Mouse (Mus musculus) heart, embryonic 13.5 days (tissue): Measurements from ENCODE around the gene Card19. TPM values are rescaled to one million over a fixed set of nuclear protein-coding genes. Genes with fewer than 3 reads are reported as not detected.

Source experiments
- ATAC-seq: fragments of 200-750 bp; cut with Nextera tagmentation; 2 replicates; pipeline ENCODE4 v1.8.0; 2017; ENCODE audit warnings: moderate TSS enrichment; ENCODE audit not compliant: insufficient number of reproducible peaks, low FRiP score, low TSS enrichment; ENCODE audit errors: extremely low read depth
- H3K27ac ChIP-seq: fragments of 300-500 bp; sonication (generic); replicated peaks from 2 replicates; pipeline ENCODE4 v1.5.1; 2015; ENCODE audit warnings: moderate library complexity, mild to moderate bottlenecking, inconsistent platforms
- H3K27me3 ChIP-seq: fragments of 300-500 bp; sonication (generic); replicated peaks from 2 replicates; pipeline ENCODE4 v1.6.1; 2015; ENCODE audit warnings: mild to moderate bottlenecking, inconsistent platforms
- H3K36me3 ChIP-seq: fragments of 300-500 bp; sonication (generic); 2 replicates; pipeline ENCODE4 v1.6.1; 2015; ENCODE audit warnings: mild to moderate bottlenecking, inconsistent platforms
- H3K4me1 ChIP-seq: fragments of 300-500 bp; sonication (generic); 2 replicates; pipeline ENCODE4 v1.6.1; 2015; ENCODE audit warnings: inconsistent platforms
- H3K4me2 ChIP-seq: fragments of 300-500 bp; sonication (generic); 2 replicates; pipeline ENCODE4 v1.6.1; 2015; ENCODE audit warnings: inconsistent platforms, mild to moderate bottlenecking, moderate library complexity
- H3K4me3 ChIP-seq: fragments of 300-500 bp; sonication (generic); 2 replicates; pipeline ENCODE4 v1.5.1; 2015; ENCODE audit warnings: moderate library complexity, mild to moderate bottlenecking, inconsistent platforms
- H3K9ac ChIP-seq: fragments of 300-500 bp; sonication (generic); 2 replicates; pipeline ENCODE4 v1.6.1; 2015; ENCODE audit warnings: inconsistent platforms, mild to moderate bottlenecking, moderate library complexity
- H3K9me3 ChIP-seq: fragments of 300-500 bp; sonication (generic); 2 replicates; pipeline ENCODE4 v1.6.1; 2016; ENCODE audit warnings: inconsistent platforms
- WGBS: fragments of 180-500 bp; shearing (Covaris S2); methylation state at CpG from one replicate; pipeline ENCODE4 v1.1.7; 2015; ENCODE audit warnings: mixed read lengths; 5-methylcytosine and 5-hydroxymethylcytosine counted together
- polyA plus RNA-seq: library from polyadenylated mRNA; unstranded; fragments of >200 nt; fragmentation: Nextera tagmentation; extraction: Ambion mirVana; gene quantifications from 2 replicates; pipeline ENCODE4 v1.2.1, GENCODE M21; 2015

Gene Card19
- polyA plus RNA-seq, 1 experiment from 2014 or later = 89.0 TPM

GRCm38 (mm10) chr13:49194811-49195210, 21.0 kb downstream of the Card19 start:
- no peak for ATAC-seq
- Histone ChIP-seq H3K9ac (no peak overlapping the region), H3K9me3 (no peaks in the 10 kb centered on the region), H3K4me2 (no peak overlapping the region), H3K36me3 (peaks cover 36% of the 10 kb centered on the region), H3K4me1 (peaks cover 36% of the 10 kb centered on the region), H3K4me3 (no peak overlapping the region), H3K27ac (no peak overlapping the region), H3K27me3 (no peaks in the 10 kb centered on the region)
- WGBS = 92% methylated on average over 13 of the region's 13 CpGs

- no peak overlapping the region for H3K4me3 ChIP-seq
- H3K4me1 ChIP-seq = peaks cover 48% of the 10 kb centered on the region
- 90% methylated on average over 17 of the region's 17 CpGs for WGBS
Measured at GRCm38 (mm10) chr13:49193650-49194049, 22.2 kb downstream of the Card19 start.

GRCm38 (mm10) chr13:49192156-49192855, 23.5 kb downstream of the Card19 start:
- peaks cover 56% of the 10 kb centered on the region for H3K4me1 ChIP-seq
- no peak overlapping the region for H3K27ac ChIP-seq
- H3K4me2 ChIP-seq = no peak overlapping the region

More at GRCm38 (mm10) chr13:49193650-49194049, 22.2 kb downstream of the Card19 start:
- no peak for ATAC-seq
- Histone ChIP-seq H3K9me3 (no peaks in the 10 kb centered on the region), H3K27ac (no peak overlapping the region), H3K4me2 (no peak overlapping the region), H3K27me3 (no peaks in the 10 kb centered on the region), H3K9ac (no peak overlapping the region), H3K36me3 (peaks cover 36% of the 10 kb centered on the region)

GRCm38 (mm10) chr13:49191673-49192035, 24.2 kb downstream of the Card19 start:
- Histone ChIP-seq H3K9ac (peak overlapping the region; percentile 1), H3K36me3 (peaks cover 30% of the 10 kb centered on the region), H3K27ac (peak overlapping the region; percentile 28; the same call in 1 of the 2 replicates), H3K27me3 (no peaks in the 10 kb centered on the region), H3K4me3 (no peak overlapping the region), H3K4me2 (0 out of 2 replicates have a peak overlapping the region, but pooled peaks have one; percentile 18), H3K4me1 (peaks cover 56% of the 10 kb centered on the region), H3K9me3 (no peaks in the 10 kb centered on the region)
- 51% methylated on average over 5 of the region's 5 CpGs for WGBS
- no peak for ATAC-seq

More at GRCm38 (mm10) chr13:49192156-49192855, 23.5 kb downstream of the Card19 start:
- Histone ChIP-seq H3K9ac (peak overlapping the region; percentile 44), H3K36me3 (peaks cover 36% of the 10 kb centered on the region), H3K27me3 (no peaks in the 10 kb centered on the region), H3K9me3 (no peaks in the 10 kb centered on the region), H3K4me3 (no peak overlapping the region)
- ATAC-seq = no peak
- WGBS = 69% methylated on average over 16 of the region's 16 CpGs

- H3K4me1 ChIP-seq = peaks cover 59% of the 10 kb centered on the region
- no peaks in the 10 kb centered on the region for H3K9me3 ChIP-seq
- peak overlapping the region; percentile 36; the same call in 1 of the 2 replicates for H3K27ac ChIP-seq
Measured at GRCm38 (mm10) chr13:49190876-49191672, 24.8 kb downstream of the Card19 start.

GRCm38 (mm10) chr13:49189970-49190870, 25.6 kb downstream of the Card19 start:
- 50% methylated on average over 12 of the region's 12 CpGs for WGBS
- H3K36me3 ChIP-seq = peaks cover 15% of the 10 kb centered on the region
- no peaks in the 10 kb centered on the region for H3K9me3 ChIP-seq
- H3K27ac ChIP-seq = peak overlapping the region; percentile 42
- H3K4me2 ChIP-seq = peak overlapping the region; percentile 99; the same call in 1 of the 2 replicates
- H3K4me1 ChIP-seq = peaks cover 59% of the 10 kb centered on the region
- H3K9ac ChIP-seq = peak overlapping the region; percentile 1
- no peak overlapping the region for H3K4me3 ChIP-seq
- no peaks in the 10 kb centered on the region for H3K27me3 ChIP-seq
- ATAC-seq = no peak

More at GRCm38 (mm10) chr13:49190876-49191672, 24.8 kb downstream of the Card19 start:
- Histone ChIP-seq H3K27me3 (no peaks in the 10 kb centered on the region), H3K9ac (peak overlapping the region; percentile 1), H3K4me3 (no peak overlapping the region), H3K4me2 (no peak overlapping the region), H3K36me3 (peaks cover 24% of the 10 kb centered on the region)
- ATAC-seq = no peak
- WGBS = 75% methylated on average over 7 of the region's 7 CpGs

GRCm38 (mm10) chr13:49188966-49189360, 26.9 kb downstream of the Card19 start:
- Histone ChIP-seq H3K27ac (no peak overlapping the region; the same call in 1 of the 2 replicates), H3K4me3 (peak overlapping the region; percentile 88), H3K36me3 (0 out of 2 replicates have a peak, but pooled peaks cover 5% of the 10 kb centered on the region), H3K9me3 (no peaks in the 10 kb centered on the region), H3K4me1 (peaks cover 59% of the 10 kb centered on the region), H3K9ac (peak overlapping the region; percentile 91; the same call in 1 of the 2 replicates), H3K4me2 (peak overlapping the region; percentile 99), H3K27me3 (no peaks in the 10 kb centered on the region)
- no peak for ATAC-seq
- WGBS = 54% methylated on average over 2 of the region's 2 CpGs

- Histone ChIP-seq H3K27ac (peak overlapping the region; percentile 90), H3K9ac (peak overlapping the region; percentile 91), H3K4me3 (peak overlapping the region; percentile 88), H3K9me3 (no peaks in the 10 kb centered on the region), H3K36me3 (no peaks in the 10 kb centered on the region), H3K4me2 (peak overlapping the region; percentile 99), H3K27me3 (no peaks in the 10 kb centered on the region), H3K4me1 (peaks cover 64% of the 10 kb centered on the region)
- ATAC-seq = no peak
- 24% methylated on average over 15 of the region's 15 CpGs for WGBS
Measured at GRCm38 (mm10) chr13:49188219-49188965, 27.4 kb downstream of the Card19 start.

- no peaks in the 10 kb centered on the region for H3K9me3 ChIP-seq
- WGBS = under 1% methylated on average over 64 of the region's 87 CpGs
- peak within 1 kb of the TSS; percentile 91 for H3K9ac ChIP-seq
- H3K4me2 ChIP-seq = peak within 1 kb of the TSS; percentile 99
- H3K4me3 ChIP-seq = peak within 1 kb of the TSS; percentile 88
- H3K4me1 ChIP-seq = peaks cover 70% of the 10 kb centered on the region
- H3K36me3 ChIP-seq = no peaks in the 10 kb centered on the region
- peak; percentile 86 for ATAC-seq
- no peaks in the 10 kb centered on the region for H3K27me3 ChIP-seq
- peak within 1 kb of the TSS; percentile 90 for H3K27ac ChIP-seq
Measured at GRCm38 (mm10) chr13:49187288-49188218, 28.3 kb downstream of the Card19 start, which contains the start of gene Ninj1. Ninj1 (plus strand) TSS chr13:49187485.
